Mouse (Mus musculus) heart, embryonic 14.5 days (tissue): ENCODE measurements around the gene Castor2. TPM values are rescaled to one million over a fixed set of nuclear protein-coding genes. Genes with fewer than 3 reads are reported as not detected.

Experiments used
- ATAC-seq: fragments of 200-750 bp; cut with Nextera tagmentation; 2 replicates; pipeline ENCODE4 v1.8.0; 2017; ENCODE audit warnings: low read depth, moderate TSS enrichment; ENCODE audit not compliant: insufficient number of reproducible peaks, insufficient read depth, low FRiP score
- H3K27ac ChIP-seq, 2 experiments: fragments of 200-500 bp in 1 of 2; fragments of 300-500 bp in 1 of 2; sonication (generic) in 1 of 2; replicated peaks in 1 of 2; 2 replicates each; pipeline ENCODE4 v1.5.1; 2012 to 2014; ENCODE audit warnings: low read depth in 2 of 2, low read length in 2 of 2, control low read depth in 1 of 2, mild to moderate bottlenecking in 1 of 2, mixed read lengths in 1 of 2; ENCODE audit not compliant: control insufficient read depth in 1 of 2, insufficient read depth in 1 of 2
- H3K27me3 ChIP-seq: fragments of 300-500 bp; sonication (generic); 2 replicates; pipeline ENCODE4 v1.6.1; 2014; ENCODE audit warnings: mild to moderate bottlenecking, low read length, control low read depth; ENCODE audit not compliant: control insufficient read depth, insufficient read depth
- H3K36me3 ChIP-seq: fragments of 300-500 bp; sonication (generic); 2 replicates; pipeline ENCODE4 v1.6.1; 2014; ENCODE audit warnings: mild to moderate bottlenecking, control low read depth, low read length, mixed read lengths; ENCODE audit not compliant: control insufficient read depth, insufficient read depth
- H3K4me1 ChIP-seq, 2 experiments: fragments of 200-500 bp in 1 of 2; fragments of 300-500 bp in 1 of 2; sonication (generic) in 1 of 2; 2 replicates each; pipeline ENCODE4 v1.6.1; 2012 to 2014; ENCODE audit warnings: low read length in 2 of 2, control low read depth in 1 of 2, mixed read lengths in 1 of 2; ENCODE audit not compliant: control insufficient read depth in 2 of 2, insufficient read depth in 2 of 2
- H3K4me2 ChIP-seq: fragments of 300-500 bp; sonication (generic); 2 replicates; pipeline ENCODE4 v1.6.1; 2014; ENCODE audit warnings: mild to moderate bottlenecking, low read length
- H3K4me3 ChIP-seq, 2 experiments: fragments of 200-500 bp in 1 of 2; fragments of 300-500 bp in 1 of 2; sonication (generic) in 1 of 2; 2 replicates each; pipeline ENCODE4 v1.5.1; 2012 to 2014; ENCODE audit warnings: low read length in 2 of 2, mild to moderate bottlenecking in 2 of 2, control low read depth in 1 of 2, low read depth in 1 of 2, moderate library complexity in 1 of 2; ENCODE audit not compliant: control insufficient read depth in 1 of 2, insufficient read depth in 1 of 2
- H3K9ac ChIP-seq: fragments of 300-500 bp; sonication (generic); 2 replicates; pipeline ENCODE4 v1.6.1; 2014; ENCODE audit warnings: mild to moderate bottlenecking, low read length
- H3K9me3 ChIP-seq: fragments of 300-500 bp; sonication (generic); 2 replicates; pipeline ENCODE4 v1.6.1; 2016; ENCODE audit warnings: low read length, control low read depth; ENCODE audit not compliant: control insufficient read depth
- WGBS: fragments of 180-500 bp; shearing (Covaris S2); extraction: QIAGEN DNeasy Blood & Tissue Kit; methylation state at CpG from one replicate; pipeline ENCODE4 v1.1.7; 2014; 5-methylcytosine and 5-hydroxymethylcytosine counted together
- polyA plus RNA-seq: library from polyadenylated mRNA; unstranded; fragments of >200 nt; fragmentation: Nextera tagmentation; extraction: Ambion mirVana; gene quantifications from 2 replicates; pipeline ENCODE4 v1.2.1, GENCODE M21; 2014

The Castor2 gene
- polyA plus RNA-seq, 1 experiment from 2014 or later: 6.2 TPM

- H3K36me3 ChIP-seq: peaks cover 13% of the 10 kb centered on the region
- no peaks in the 10 kb centered on the region for H3K27me3 ChIP-seq
- WGBS: under 1% methylated on average over 72 of the region's 72 CpGs
- ATAC-seq: peak; percentile 86
- H3K27ac ChIP-seq: peak within 1 kb of the TSS; percentile 78 to 82
- H3K4me2 ChIP-seq: peak within 1 kb of the TSS; percentile 86
- peak within 1 kb of the TSS; percentile 91 to 95 for H3K4me3 ChIP-seq
- H3K9me3 ChIP-seq: no peaks in the 10 kb centered on the region
- peak within 1 kb of the TSS; percentile 81 for H3K9ac ChIP-seq
- H3K4me1 ChIP-seq: peaks cover 6 to 8% of the 10 kb centered on the region in 2 experiments
These were observed 76.8 kb downstream of the Castor2 start, which contains the start of gene Rcc1l for GRCm38 (mm10) chr5:134176169-134176881. Gene Rcc1l (minus strand): TSS chr5:134176774.

DNA sequence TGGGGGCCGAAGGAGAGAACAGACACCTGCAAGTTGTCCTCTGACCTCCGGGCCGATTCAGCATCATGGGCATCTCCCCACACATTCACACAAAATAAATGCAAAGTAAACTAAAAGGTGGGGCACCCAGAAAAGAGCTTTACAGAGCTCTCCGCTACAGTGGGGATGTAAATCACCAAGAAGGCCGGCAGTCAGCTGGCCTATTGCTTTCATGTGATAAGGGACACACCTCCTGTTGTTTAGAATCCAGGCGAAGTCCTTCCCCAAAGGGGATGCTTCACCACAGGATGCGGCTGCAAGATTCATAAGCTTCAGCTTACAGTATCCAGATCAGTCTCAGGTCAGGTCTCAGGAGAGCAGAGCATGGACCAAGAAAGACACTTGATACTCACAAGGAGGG, 79.0 kb downstream of the Castor2 start:
- no peak overlapping the region for H3K4me3 ChIP-seq
- peaks cover 14 to 16% of the 10 kb centered on the region in 2 experiments for H3K4me1 ChIP-seq
- WGBS: 66% methylated on average over 7 of the region's 7 CpGs
- no peak overlapping the region for H3K9ac ChIP-seq
- H3K27me3 ChIP-seq: no peaks in the 10 kb centered on the region
- ATAC-seq: no peak
- H3K27ac ChIP-seq: no peak overlapping the region
- no peaks in the 10 kb centered on the region for H3K9me3 ChIP-seq
- peaks cover 3% of the 10 kb centered on the region; the same call in 1 of the 2 replicates for H3K36me3 ChIP-seq
- H3K4me2 ChIP-seq: no peak overlapping the region

- Histone ChIP-seq H3K4me2 (no peak overlapping the region), H3K4me1 (peaks cover 16 to 17% of the 10 kb centered on the region in 2 experiments), H3K27ac (no peak overlapping the region), H3K4me3 (no peak overlapping the region), H3K27me3 (no peaks in the 10 kb centered on the region), H3K9ac (no peak overlapping the region), H3K9me3 (no peaks in the 10 kb centered on the region), H3K36me3 (no peaks in the 10 kb centered on the region)
- 25% methylated on average over 7 of the region's 7 CpGs for WGBS
- ATAC-seq: no peak
These were observed 80.4 kb downstream of the Castor2 start for GRCm38 (mm10) chr5:134179871-134180270.

DNA sequence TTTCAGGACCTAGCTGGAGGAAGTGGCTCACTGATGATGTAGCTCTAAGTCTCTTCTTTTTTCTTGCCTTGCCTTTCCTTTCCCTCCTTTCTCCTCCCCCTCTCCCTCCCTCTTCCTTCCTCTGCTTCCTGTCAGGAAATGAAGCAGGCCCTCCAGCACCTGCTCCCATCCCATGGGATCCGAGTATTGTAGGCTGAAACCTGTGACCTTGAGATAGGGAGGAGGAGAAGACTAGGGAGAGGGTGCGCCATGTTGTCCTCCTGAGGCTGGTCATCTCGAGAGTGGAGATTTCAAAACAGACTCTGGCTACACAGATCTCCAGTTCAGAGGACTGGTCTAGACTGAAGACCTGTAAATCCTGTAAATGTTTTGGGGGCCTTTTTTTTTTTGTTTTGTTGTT, 82.7 kb downstream of the Castor2 start:
- 54% methylated on average over 3 of the region's 3 CpGs for WGBS
- Histone ChIP-seq H3K4me1 (peaks cover 10 to 11% of the 10 kb centered on the region in 2 experiments), H3K9ac (no peak overlapping the region), H3K4me2 (no peak overlapping the region), H3K27me3 (no peaks in the 10 kb centered on the region), H3K9me3 (no peaks in the 10 kb centered on the region), H3K27ac (0 out of 4 replicates have a peak overlapping the region, but pooled peaks of 1 of the 2 experiments have one; percentile 28), H3K4me3 (no peak overlapping the region), H3K36me3 (no peaks in the 10 kb centered on the region)
- no peak for ATAC-seq

- peaks cover 10 to 11% of the 10 kb centered on the region in 2 experiments for H3K4me1 ChIP-seq
- H3K27me3 ChIP-seq: no peaks in the 10 kb centered on the region
- H3K9me3 ChIP-seq: no peaks in the 10 kb centered on the region
- peak overlapping the region; percentile 21 to 90; a peak in 1 of 4 replicates for H3K27ac ChIP-seq
- 46% methylated on average over 4 of the region's 4 CpGs for WGBS
- no peak overlapping the region for H3K4me3 ChIP-seq
- peak overlapping the region; percentile 83; the same call in 1 of the 2 replicates for H3K9ac ChIP-seq
- ATAC-seq: no peak
- peak overlapping the region; percentile 83 for H3K4me2 ChIP-seq
- no peaks in the 10 kb centered on the region for H3K36me3 ChIP-seq
These were observed 83.2 kb downstream of the Castor2 start for GRCm38 (mm10) chr5:134182735-134183134.

DNA sequence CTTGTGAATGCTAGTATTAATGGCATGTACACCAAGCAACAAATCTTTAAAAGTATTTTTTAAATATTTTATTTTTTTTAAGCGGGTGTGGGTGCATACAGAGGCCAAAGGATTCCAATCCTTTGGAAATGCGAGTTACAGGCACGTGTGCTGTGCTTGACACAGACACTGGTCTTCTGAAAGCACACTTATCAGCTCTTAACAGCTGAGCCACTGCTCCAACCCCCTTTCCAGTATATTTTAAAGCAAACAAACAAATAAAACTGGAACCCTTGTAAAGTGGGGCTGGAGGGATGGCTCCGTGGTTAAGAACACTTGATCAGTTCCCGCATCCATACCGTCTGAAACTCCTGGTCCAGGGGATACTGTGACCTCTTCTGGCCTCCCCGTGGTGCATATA, 83.7 kb downstream of the Castor2 start:
- Histone ChIP-seq H3K9me3 (no peaks in the 10 kb centered on the region), H3K36me3 (no peaks in the 10 kb centered on the region), H3K27me3 (no peaks in the 10 kb centered on the region), H3K4me2 (peak overlapping the region; percentile 83), H3K4me1 (peaks cover 10 to 11% of the 10 kb centered on the region in 2 experiments), H3K9ac (peak overlapping the region; percentile 83; the same call in 1 of the 2 replicates), H3K4me3 (peak overlapping the region; percentile 66 to 83), H3K27ac (peak overlapping the region; percentile 87 to 90)
- no peak for ATAC-seq
- 55% methylated on average over 7 of the region's 7 CpGs for WGBS

GRCm38 (mm10) chr5:134183880-134184808, 84.6 kb downstream of the Castor2 start, which contains the start of gene Gtf2ird2:
Gene Gtf2ird2 (plus strand): TSS chr5:134184019.
- peak; percentile 96 for ATAC-seq
- Histone ChIP-seq H3K27ac (peak within 1 kb of the TSS; percentile 87 to 90), H3K9ac (peak within 1 kb of the TSS; percentile 83), H3K27me3 (no peaks in the 10 kb centered on the region), H3K4me2 (peak within 1 kb of the TSS; percentile 83), H3K4me1 (peaks cover 10 to 11% of the 10 kb centered on the region in 2 experiments), H3K9me3 (no peaks in the 10 kb centered on the region), H3K4me3 (peak within 1 kb of the TSS; percentile 66 to 83), H3K36me3 (no peaks in the 10 kb centered on the region)
- under 1% methylated on average over 90 of the region's 92 CpGs for WGBS
